Mouse (Mus musculus): Measurements from ENCODE around the gene Plxna1.

DNA sequence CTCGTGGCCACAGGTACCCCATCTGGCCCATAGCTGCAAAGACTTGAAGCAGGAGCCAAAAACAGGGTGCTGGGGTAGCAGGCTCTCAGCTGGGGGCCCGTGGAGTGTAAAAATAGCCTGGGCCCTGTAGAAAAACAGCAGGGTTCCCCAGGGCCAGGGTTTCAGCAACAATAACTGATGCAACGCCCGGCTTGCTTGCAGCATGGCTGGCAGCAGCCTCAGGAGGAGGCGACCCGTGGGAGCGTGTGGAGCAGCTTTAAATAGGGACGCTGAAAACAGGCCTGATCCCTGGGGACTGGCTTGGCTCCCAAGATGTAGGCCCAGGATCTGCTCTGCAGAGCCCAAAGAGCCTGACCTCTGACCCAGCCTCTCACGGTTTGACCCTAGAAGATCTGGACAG is 24.8 kb downstream of the Plxna1 start:
- TF ChIP-seq CTCF (conservative IDR thresholded peaks at IDR 0.05; ENCODE audit: low read length), result no peak
- no peak for TF ChIP-seq POU5F1 (IDR thresholded peaks at IDR 0.05; ENCODE audit: borderline replicate concordance, low read length)
